Mouse (Mus musculus) monocyte, adult 5-6 weeks (primary cell): ENCODE data around the gene C1qtnf3. TPM values are rescaled to one million over a fixed set of nuclear protein-coding genes. Genes with fewer than 3 reads are reported as not detected.

Experiments
- ATAC-seq: fragments of 153-309, 156-312 bp; replicated peaks from 2 replicates; pipeline ENCODE4 v1.8.0; 2017; ENCODE audit warnings: mild to moderate bottlenecking; ENCODE audit not compliant: low TSS enrichment, insufficient number of reproducible peaks, severe bottlenecking, poor library complexity, low FRiP score
- total RNA-seq: library from RNA; stranded (forward); fragments of 200-1000, 200-491, 200-594 nt; gene quantifications from 3 replicates; pipeline ENCODE4 v1.2.3, GENCODE M21; 2017

C1qtnf3 gene
- total RNA-seq, result not detected in 3 replicates

- ATAC-seq, result no peak
These were observed at the start of gene C1qtnf3 for GRCm38 (mm10) chr15:10951951-10952759. Gene C1qtnf3 (plus strand): TSS chr15:10952332.

GRCm38 (mm10) chr15:10902360-10902759, 49.8 kb upstream of the C1qtnf3 start:
- no peak for ATAC-seq

GRCm38 (mm10) chr15:10916611-10917311, 35.4 kb upstream of the C1qtnf3 start:
- ATAC-seq, result no peak

GRCm38 (mm10) chr15:10917312-10917660, 34.8 kb upstream of the C1qtnf3 start:
- no peak for ATAC-seq

GRCm38 (mm10) chr15:10920212-10920611, 31.9 kb upstream of the C1qtnf3 start:
- no peak for ATAC-seq

- no peak for ATAC-seq
These were observed 31.1 kb upstream of the C1qtnf3 start for GRCm38 (mm10) chr15:10921064-10921463.

GRCm38 (mm10) chr15:10922061-10922460, 30.1 kb upstream of the C1qtnf3 start:
- no peak for ATAC-seq

- no peak for ATAC-seq
These were observed 29.6 kb upstream of the C1qtnf3 start for GRCm38 (mm10) chr15:10922570-10922969.

- no peak for ATAC-seq
These were observed 28.8 kb upstream of the C1qtnf3 start for GRCm38 (mm10) chr15:10923076-10923995.

GRCm38 (mm10) chr15:10927325-10927724, 24.8 kb upstream of the C1qtnf3 start:
- no peak for ATAC-seq

- ATAC-seq, result no peak
These were observed 23.4 kb upstream of the C1qtnf3 start for GRCm38 (mm10) chr15:10928633-10929270.

GRCm38 (mm10) chr15:10933930-10934329, 18.2 kb upstream of the C1qtnf3 start:
- ATAC-seq, result no peak

- no peak for ATAC-seq
These were observed 11.7 kb upstream of the C1qtnf3 start for GRCm38 (mm10) chr15:10940148-10941108.

- no peak for ATAC-seq
These were observed 10.2 kb upstream of the C1qtnf3 start for GRCm38 (mm10) chr15:10941901-10942300.

- ATAC-seq, result no peak
These were observed 4.3 kb upstream of the C1qtnf3 start for GRCm38 (mm10) chr15:10947852-10948251.

GRCm38 (mm10) chr15:10952760-10953305, 701 bp downstream of the C1qtnf3 start:
- no peak for ATAC-seq

- no peak for ATAC-seq
These were observed 1.3 kb downstream of the C1qtnf3 start for GRCm38 (mm10) chr15:10953465-10953864.
